Mouse (Mus musculus): ENCODE data around the gene Uchl4. TPM values are rescaled to one million over a fixed set of nuclear protein-coding genes. Genes with fewer than 3 reads are reported as not detected.
A peak's percentile ranks its signal among the peaks of the same experiment; 100 is the strongest.
"Not testable (repeated sequence)": the region's sequence is repeated elsewhere in the genome, so short reads cannot be mapped to it uniquely, and the experiment has no call there.

The Uchl4 gene
- total and polyA plus RNA-seq, 2 experiments from 2014 or later, result 1.1 TPM; not detected in 1

- DNase-seq (ENCODE audit: low spot score), result no peak
- ATAC-seq (ENCODE audit: insufficient read depth, low read depth), result no peak
- 66% methylated on average over 10 of the region's 10 CpGs for WGBS
- no peak overlapping the region for H3K27ac ChIP-seq (ENCODE audit: low read depth)
- H3K9ac ChIP-seq (replicated peaks; ENCODE audit: low read depth, low read length), result no peak overlapping the region
- no peaks in the 10 kb centered on the region for H3K4me1 ChIP-seq (ENCODE audit: control insufficient read depth, insufficient read depth)
- no peaks in the 10 kb centered on the region for H3K9me3 ChIP-seq (replicated peaks; ENCODE audit: control insufficient read depth, low read length)
- no peaks in the 10 kb centered on the region for H3K36me3 ChIP-seq (replicated peaks; ENCODE audit: control insufficient read depth, insufficient read depth, low read length)
- H3K4me3 ChIP-seq (ENCODE audit: low read depth, low read length), result no peak overlapping the region
- H3K27me3 ChIP-seq (ENCODE audit: control insufficient read depth, insufficient read depth, low read length), result no peaks in the 10 kb centered on the region
- TF ChIP-seq EP300 (IDR thresholded peaks at IDR 0.05; ENCODE audit: low read depth) (no peak), CTCF (IDR thresholded peaks at IDR 0.05; ENCODE audit: low read depth) (no peak)
- no peak overlapping the region for H3K4me2 ChIP-seq (ENCODE audit: low read depth, low read length)
These were observed 33.2 kb downstream of the Uchl4 start for GRCm38 (mm10) chr9:64268196-64268595.

DNA sequence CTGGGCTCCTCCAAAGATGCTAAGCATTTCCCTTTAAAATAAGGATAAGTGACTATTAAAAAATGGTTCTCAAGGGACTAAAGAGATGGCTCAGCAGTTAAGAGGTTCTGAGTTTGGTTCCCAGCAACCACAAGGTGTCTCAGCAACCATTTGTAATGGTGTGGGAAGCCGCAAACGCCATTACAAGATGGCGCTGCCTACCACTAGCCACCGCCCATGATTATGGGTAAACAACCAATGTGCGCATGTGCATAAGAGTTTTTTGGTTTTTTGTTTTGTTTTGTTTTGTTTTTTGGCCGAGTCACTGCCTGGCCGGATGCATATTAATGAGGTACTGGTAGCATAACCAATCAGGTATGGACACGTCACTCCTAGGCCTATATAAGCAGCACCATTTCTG lies 33.8 kb downstream of the Uchl4 start:
- H3K27me3 ChIP-seq (ENCODE audit: control insufficient read depth, insufficient read depth, low read length); H3K9ac ChIP-seq (replicated peaks; ENCODE audit: low read depth, low read length); H3K4me3 ChIP-seq (ENCODE audit: low read depth, low read length); DNase-seq (ENCODE audit: low spot score); H3K4me1 ChIP-seq (ENCODE audit: control insufficient read depth, insufficient read depth); H3K9me3 ChIP-seq (replicated peaks; ENCODE audit: control insufficient read depth, low read length); ATAC-seq (ENCODE audit: insufficient read depth, low read depth); H3K4me2 ChIP-seq (ENCODE audit: low read depth, low read length); H3K27ac ChIP-seq (ENCODE audit: low read depth); H3K36me3 ChIP-seq (replicated peaks; ENCODE audit: control insufficient read depth, insufficient read depth, low read length): not testable (repeated sequence)
- 89% methylated on average over 8 of the region's 8 CpGs for WGBS

DNA sequence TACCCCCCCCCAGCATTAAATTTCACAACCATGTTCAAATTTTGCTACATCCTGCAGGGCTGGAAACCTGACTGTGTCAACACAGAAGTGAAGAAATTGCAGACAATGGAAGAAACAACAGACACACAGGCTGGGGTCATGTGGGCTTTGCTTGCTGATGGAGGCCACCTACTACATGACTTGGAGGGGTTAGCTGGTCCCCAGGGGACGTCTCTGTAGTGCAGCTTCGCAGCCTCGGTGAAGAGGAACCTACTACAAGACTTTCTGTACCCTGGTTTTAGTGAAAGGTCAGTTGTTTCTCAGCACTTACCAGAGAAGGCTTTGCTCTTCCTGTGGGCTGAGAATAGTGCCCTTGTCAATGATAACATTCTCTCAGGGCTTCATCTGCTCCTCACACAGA lies 36.2 kb downstream of the Uchl4 start:
- no peak for ATAC-seq (ENCODE audit: insufficient read depth, low read depth)
- TF ChIP-seq CTCF (IDR thresholded peaks at IDR 0.05; ENCODE audit: low read depth), result no peak
- TF ChIP-seq EP300 (IDR thresholded peaks at IDR 0.05; ENCODE audit: low read depth), result no peak
- Histone ChIP-seq H3K27me3 (ENCODE audit: control insufficient read depth, insufficient read depth, low read length) (no peaks in the 10 kb centered on the region), H3K9ac (replicated peaks; ENCODE audit: low read depth, low read length) (no peak overlapping the region), H3K4me2 (ENCODE audit: low read depth, low read length) (no peak overlapping the region), H3K4me1 (ENCODE audit: control insufficient read depth, insufficient read depth) (no peaks in the 10 kb centered on the region), H3K27ac (ENCODE audit: low read depth) (no peak overlapping the region), H3K4me3 (ENCODE audit: low read depth, low read length) (no peak overlapping the region), H3K36me3 (replicated peaks; ENCODE audit: control insufficient read depth, insufficient read depth, low read length) (no peaks in the 10 kb centered on the region), H3K9me3 (replicated peaks; ENCODE audit: control insufficient read depth, low read length) (no peaks in the 10 kb centered on the region)
- DNase-seq (ENCODE audit: low spot score), result no peak
- WGBS, result 61% methylated on average over 3 of the region's 3 CpGs

GRCm38 (mm10) chr9:64272611-64273010 lies 37.6 kb downstream of the Uchl4 start:
- DNase-seq (ENCODE audit: low spot score), result peak; percentile 36

GRCm38 (mm10) chr9:64273757-64274156 lies 38.8 kb downstream of the Uchl4 start:
- DNase-seq (ENCODE audit: low spot score) (no peak), ATAC-seq (ENCODE audit: insufficient read depth, low read depth) (no peak)
- no peak for TF ChIP-seq CTCF (IDR thresholded peaks at IDR 0.05; ENCODE audit: low read depth)
- Histone ChIP-seq H3K9ac (replicated peaks; ENCODE audit: low read depth, low read length) (no peak overlapping the region), H3K4me2 (ENCODE audit: low read depth, low read length) (no peak overlapping the region), H3K4me1 (ENCODE audit: control insufficient read depth, insufficient read depth) (no peaks in the 10 kb centered on the region), H3K27ac (ENCODE audit: low read depth) (no peak overlapping the region), H3K27me3 (ENCODE audit: control insufficient read depth, insufficient read depth, low read length) (no peaks in the 10 kb centered on the region), H3K36me3 (replicated peaks; ENCODE audit: control insufficient read depth, insufficient read depth, low read length) (no peaks in the 10 kb centered on the region), H3K4me3 (ENCODE audit: low read depth, low read length) (no peak overlapping the region), H3K9me3 (replicated peaks; ENCODE audit: control insufficient read depth, low read length) (no peaks in the 10 kb centered on the region)
- 72% methylated on average over 4 of the region's 4 CpGs for whole genome bisulfite sequencing

More at GRCm38 (mm10) chr9:64272611-64273010, 37.6 kb downstream of the Uchl4 start:
- Histone ChIP-seq H3K4me1 (ENCODE audit: control insufficient read depth, insufficient read depth) (no peaks in the 10 kb centered on the region), H3K36me3 (replicated peaks; ENCODE audit: control insufficient read depth, insufficient read depth, low read length) (no peaks in the 10 kb centered on the region), H3K27ac (ENCODE audit: low read depth) (no peak overlapping the region), H3K27me3 (ENCODE audit: control insufficient read depth, insufficient read depth, low read length) (no peaks in the 10 kb centered on the region), H3K4me2 (ENCODE audit: low read depth, low read length) (no peak overlapping the region), H3K9me3 (replicated peaks; ENCODE audit: control insufficient read depth, low read length) (no peaks in the 10 kb centered on the region), H3K4me3 (ENCODE audit: low read depth, low read length) (no peak overlapping the region), H3K9ac (replicated peaks; ENCODE audit: low read depth, low read length) (no peak overlapping the region)
- ATAC-seq (ENCODE audit: insufficient read depth, low read depth), result no peak
- TF ChIP-seq EP300 (IDR thresholded peaks at IDR 0.05; ENCODE audit: low read depth) (no peak), CTCF (IDR thresholded peaks at IDR 0.05; ENCODE audit: low read depth) (peak; percentile 64)
- WGBS, result 34% methylated on average over 7 of the region's 7 CpGs

DNA sequence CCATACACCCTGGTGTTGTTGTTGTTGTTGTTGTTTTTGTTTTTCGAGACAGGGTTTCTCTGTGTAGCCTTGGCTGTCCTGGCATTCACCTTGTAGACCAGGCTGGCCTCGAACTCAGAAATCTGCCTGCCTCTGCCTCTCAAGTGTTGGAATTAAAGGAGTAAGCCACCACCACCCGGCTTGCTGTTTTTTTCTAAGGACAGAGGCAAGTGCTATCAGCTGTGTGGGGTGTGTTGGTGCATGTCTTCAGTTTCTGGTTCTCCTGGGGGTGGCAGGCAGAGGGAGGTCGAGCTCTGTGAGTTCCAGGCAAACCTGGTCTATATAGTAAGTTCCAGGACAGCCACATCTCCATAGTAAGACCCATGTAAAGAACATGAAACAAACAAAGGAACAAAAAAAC lies 39.3 kb downstream of the Uchl4 start:
- DNase-seq (ENCODE audit: low spot score) (no peak), ATAC-seq (ENCODE audit: insufficient read depth, low read depth) (no peak)
- no peaks in the 10 kb centered on the region for H3K9me3 ChIP-seq (replicated peaks; ENCODE audit: control insufficient read depth, low read length)
- 66% methylated on average over 4 of the region's 4 CpGs for WGBS
- H3K27me3 ChIP-seq (ENCODE audit: control insufficient read depth, insufficient read depth, low read length), result no peaks in the 10 kb centered on the region
- TF ChIP-seq CTCF (IDR thresholded peaks at IDR 0.05; ENCODE audit: low read depth) (no peak), EP300 (IDR thresholded peaks at IDR 0.05; ENCODE audit: low read depth) (no peak)
- H3K36me3 ChIP-seq (replicated peaks; ENCODE audit: control insufficient read depth, insufficient read depth, low read length), result no peaks in the 10 kb centered on the region
- H3K4me2 ChIP-seq (ENCODE audit: low read depth, low read length), result no peak overlapping the region
- H3K4me1 ChIP-seq (ENCODE audit: control insufficient read depth, insufficient read depth), result no peaks in the 10 kb centered on the region
- no peak overlapping the region for H3K9ac ChIP-seq (replicated peaks; ENCODE audit: low read depth, low read length)
- H3K4me3 ChIP-seq (ENCODE audit: low read depth, low read length), result no peak overlapping the region
- no peak overlapping the region for H3K27ac ChIP-seq (ENCODE audit: low read depth)
